Mouse (Mus musculus) limb, embryonic 11.5 days (tissue): ENCODE measurements around the gene Bbs4. TPM values are rescaled to one million over a fixed set of nuclear protein-coding genes. Genes with fewer than 3 reads are reported as not detected.
A peak's percentile ranks its signal among the peaks of the same experiment; 100 is the strongest.
"Not testable (repeated sequence)": the region's sequence is repeated elsewhere in the genome, so short reads cannot be mapped to it uniquely, and the experiment has no call there.

Experiments used
- ATAC-seq: fragments of 200-750 bp; cut with Nextera tagmentation; 2 replicates; pipeline ENCODE4 v1.8.0; 2017; ENCODE audit warnings: low read depth; ENCODE audit not compliant: insufficient number of reproducible peaks, low FRiP score, low TSS enrichment
- DNase-seq: peaks from one replicate; pipeline ENCODE4 v3.0.0-alpha.2; 2015; ENCODE audit warnings: low spot score
- H3K27ac ChIP-seq: fragments of 300-500 bp; sonication (generic); replicated peaks from 2 replicates; pipeline ENCODE4 v1.5.1; 2014; ENCODE audit warnings: low read depth, mild to moderate bottlenecking, low read length
- H3K27me3 ChIP-seq: fragments of 300-500 bp; sonication (generic); 2 replicates; pipeline ENCODE4 v1.6.1; 2014; ENCODE audit warnings: mild to moderate bottlenecking, low read length, mixed read lengths; ENCODE audit not compliant: control insufficient read depth, insufficient read depth
- H3K36me3 ChIP-seq: fragments of 300-500 bp; sonication (generic); 2 replicates; pipeline ENCODE4 v1.6.1; 2014; ENCODE audit warnings: mild to moderate bottlenecking, low read length, moderate library complexity, mixed read lengths; ENCODE audit not compliant: control insufficient read depth, insufficient read depth
- H3K4me1 ChIP-seq: fragments of 300-500 bp; sonication (generic); 2 replicates; pipeline ENCODE4 v1.6.1; 2014; ENCODE audit warnings: low read length, mixed read lengths; ENCODE audit not compliant: control insufficient read depth, insufficient read depth
- H3K4me2 ChIP-seq: fragments of 300-500 bp; sonication (generic); 2 replicates; pipeline ENCODE4 v1.6.1; 2014; ENCODE audit warnings: low read depth, mild to moderate bottlenecking, moderate library complexity; ENCODE audit not compliant: severe bottlenecking
- H3K4me3 ChIP-seq: fragments of 300-500 bp; sonication (generic); 2 replicates; pipeline ENCODE4 v1.5.1; 2014; ENCODE audit warnings: low read depth, low read length
- H3K9ac ChIP-seq: fragments of 300-500 bp; sonication (generic); 2 replicates; pipeline ENCODE4 v1.6.1; 2014; ENCODE audit warnings: mild to moderate bottlenecking, low read length
- H3K9me3 ChIP-seq: fragments of 300-500 bp; sonication (generic); 2 replicates; pipeline ENCODE4 v1.6.1; 2016; ENCODE audit warnings: low read length; ENCODE audit not compliant: control insufficient read depth
- WGBS: fragments of 180-500 bp; shearing (Covaris S2); extraction: QIAGEN DNeasy Blood & Tissue Kit; methylation state at CpG from one replicate; pipeline ENCODE4 v1.1.7; 2014; 5-methylcytosine and 5-hydroxymethylcytosine counted together
- polyA plus RNA-seq: library from polyadenylated mRNA; unstranded; fragments of >200 nt; fragmentation: Nextera tagmentation; extraction: Ambion mirVana; gene quantifications from 2 replicates; pipeline ENCODE4 v1.2.1, GENCODE M21; 2014

Bbs4 gene
- polyA plus RNA-seq: 16.8 and 17.8 TPM in 2 replicates

- H3K4me3 ChIP-seq: peak within 1 kb of the TSS; percentile 59
- WGBS: under 1% methylated on average over 31 of the region's 32 CpGs
These were observed at the start of gene Bbs4 for GRCm38 (mm10) chr9:59353253-59353639. Gene Bbs4 (minus strand): TSS chr9:59353508.

GRCm38 (mm10) chr9:59389086-59389485 is 35.8 kb upstream of the Bbs4 start:
- Histone ChIP-seq H3K4me3 (no peak overlapping the region), H3K9ac (no peak overlapping the region), H3K27ac (no peak overlapping the region), H3K36me3 (peaks cover 6% of the 10 kb centered on the region; the same call in 1 of the 2 replicates), H3K9me3 (no peaks in the 10 kb centered on the region; the same call in 1 of the 2 replicates), H3K4me1 (no peaks in the 10 kb centered on the region), H3K27me3 (no peaks in the 10 kb centered on the region), H3K4me2 (no peak overlapping the region)
- DNase-seq: no peak
- no peak for ATAC-seq
- 86% methylated on average over 4 of the region's 4 CpGs for WGBS

More at GRCm38 (mm10) chr9:59353253-59353639, at the start of gene Bbs4:
- no peaks in the 10 kb centered on the region for H3K4me1 ChIP-seq
- H3K27me3 ChIP-seq: no peaks in the 10 kb centered on the region
- DNase-seq (peak; percentile 94), ATAC-seq (peak; percentile 93)
- H3K9me3 ChIP-seq: no peaks in the 10 kb centered on the region
- peak within 1 kb of the TSS; percentile 70 for H3K9ac ChIP-seq
- peak within 1 kb of the TSS; percentile 58 for H3K4me2 ChIP-seq
- no peaks in the 10 kb centered on the region for H3K36me3 ChIP-seq
- H3K27ac ChIP-seq: peak within 1 kb of the TSS; percentile 81

GRCm38 (mm10) chr9:59388311-59388710 is 35.0 kb upstream of the Bbs4 start:
- H3K4me2 ChIP-seq: no peak overlapping the region
- DNase-seq: no peak
- H3K9ac ChIP-seq: no peak overlapping the region
- no peaks in the 10 kb centered on the region for H3K27me3 ChIP-seq
- ATAC-seq: no peak
- 89% methylated on average over 1 of the region's 1 CpGs for WGBS
- peaks cover 6% of the 10 kb centered on the region; the same call in 1 of the 2 replicates for H3K36me3 ChIP-seq
- no peaks in the 10 kb centered on the region for H3K4me1 ChIP-seq
- no peak overlapping the region for H3K4me3 ChIP-seq
- no peaks in the 10 kb centered on the region; the same call in 1 of the 2 replicates for H3K9me3 ChIP-seq
- no peak overlapping the region for H3K27ac ChIP-seq

- Histone ChIP-seq H3K27ac (no peak overlapping the region), H3K9ac (no peak overlapping the region), H3K36me3 (no peaks in the 10 kb centered on the region; the same call in 1 of the 2 replicates), H3K9me3 (no peaks in the 10 kb centered on the region; the same call in 1 of the 2 replicates), H3K4me2 (no peak overlapping the region), H3K4me3 (no peak overlapping the region), H3K27me3 (no peaks in the 10 kb centered on the region), H3K4me1 (no peaks in the 10 kb centered on the region)
- WGBS: 69% methylated on average over 3 of the region's 3 CpGs
- DNase-seq (no peak), ATAC-seq (no peak)
These were observed 34.2 kb upstream of the Bbs4 start for GRCm38 (mm10) chr9:59387461-59387860.

- Histone ChIP-seq H3K4me2 (no peak overlapping the region), H3K4me3 (no peak overlapping the region), H3K27me3 (no peaks in the 10 kb centered on the region), H3K4me1 (no peaks in the 10 kb centered on the region), H3K9ac (no peak overlapping the region), H3K27ac (no peak overlapping the region), H3K36me3 (no peaks in the 10 kb centered on the region), H3K9me3 (no peaks in the 10 kb centered on the region)
- DNase-seq (no peak), ATAC-seq (no peak)
- 86% methylated on average over 15 of the region's 15 CpGs for WGBS
These were observed 22.3 kb upstream of the Bbs4 start for GRCm38 (mm10) chr9:59375626-59376025.

- DNase-seq: no peak
- ATAC-seq: no peak
- Histone ChIP-seq H3K4me3 (no peak overlapping the region), H3K4me1 (no peaks in the 10 kb centered on the region), H3K36me3 (no peaks in the 10 kb centered on the region), H3K9ac (no peak overlapping the region), H3K9me3 (no peaks in the 10 kb centered on the region), H3K27ac (no peak overlapping the region), H3K27me3 (no peaks in the 10 kb centered on the region), H3K4me2 (no peak overlapping the region)
- 89% methylated on average over 9 of the region's 9 CpGs for WGBS
These were observed 16.3 kb upstream of the Bbs4 start for GRCm38 (mm10) chr9:59369646-59370045.

- no peak for DNase-seq
These were observed 15.9 kb upstream of the Bbs4 start for GRCm38 (mm10) chr9:59369220-59369619.

GRCm38 (mm10) chr9:59360487-59360886 is 7.2 kb upstream of the Bbs4 start:
- H3K4me1 ChIP-seq, H3K9me3 ChIP-seq, H3K27me3 ChIP-seq, H3K27ac ChIP-seq, DNase-seq, H3K36me3 ChIP-seq, H3K4me3 ChIP-seq, H3K4me2 ChIP-seq, H3K9ac ChIP-seq, ATAC-seq: not testable (repeated sequence)
- 88% methylated on average over 1 of the region's 3 CpGs for WGBS

More at GRCm38 (mm10) chr9:59369220-59369619, 15.9 kb upstream of the Bbs4 start:
- Histone ChIP-seq H3K4me2 (no peak overlapping the region), H3K36me3 (no peaks in the 10 kb centered on the region), H3K4me1 (no peaks in the 10 kb centered on the region), H3K27me3 (no peaks in the 10 kb centered on the region), H3K9ac (no peak overlapping the region), H3K27ac (no peak overlapping the region), H3K9me3 (no peaks in the 10 kb centered on the region), H3K4me3 (no peak overlapping the region)
- 76% methylated on average over 5 of the region's 5 CpGs for WGBS
- ATAC-seq: no peak

- H3K4me3 ChIP-seq, H3K27me3 ChIP-seq, H3K36me3 ChIP-seq, DNase-seq, H3K9ac ChIP-seq, ATAC-seq, H3K27ac ChIP-seq, H3K4me2 ChIP-seq, H3K9me3 ChIP-seq, H3K4me1 ChIP-seq: not testable (repeated sequence)
- WGBS: 56% methylated on average over 1 of the region's 1 CpGs
These were observed 4.7 kb upstream of the Bbs4 start for GRCm38 (mm10) chr9:59358041-59358440.
